In genomic region chr15:52114368-52115036, GRCm38 (mm10) we compare ENCODE assay signal across 25 mouse cellular contexts.
"Had no signal": no experiment of that assay in that cellular context is flagged by ENCODE, and none has a peak within 500 bp of the region (broad histone marks: within the 10 kb centered on the region; RNA-seq: fewer than 3 reads in every experiment).

No protein-coding gene starts in this region.

- H3K36me3 ChIP-seq: heart, embryonic 10.5 days; heart, embryonic 12.5 days; hindbrain, embryonic 10.5 days; hindbrain, embryonic 12.5 days; intestine, embryonic 15.5 days; limb, embryonic 10.5 days; limb, embryonic 12.5 days had no signal

- H3K27me3 ChIP-seq: heart, embryonic 12.5 days; hindbrain, embryonic 12.5 days; intestine, embryonic 15.5 days; limb, embryonic 12.5 days had no signal

- H3K4me1 ChIP-seq: heart, embryonic 10.5 days; heart, embryonic 12.5 days; hindbrain, embryonic 10.5 days; hindbrain, embryonic 12.5 days; intestine, embryonic 15.5 days; limb, embryonic 10.5 days had no signal

- H3K27ac ChIP-seq: gastrocnemius, adult 2 months; heart, embryonic 10.5 days; hindbrain, embryonic 10.5 days; hindbrain, embryonic 12.5 days; hindbrain, embryonic 14.5 days; intestine, embryonic 15.5 days; layer of hippocampus, adult 2 months; left cerebral cortex, adult 2 months; limb, embryonic 10.5 days; limb, embryonic 12.5 days; liver, embryonic 14.5 days had no signal

- H3K4me3 ChIP-seq: gastrocnemius, adult 2 months; heart, embryonic 10.5 days; heart, embryonic 12.5 days; hindbrain, embryonic 10.5 days; hindbrain, embryonic 12.5 days; intestine, embryonic 15.5 days; layer of hippocampus, adult 2 months; left cerebral cortex, adult 2 months; limb, embryonic 10.5 days; limb, embryonic 12.5 days had no signal

- ATAC-seq: hindbrain, embryonic 16.5 days; inflammation-experienced regulatory T-cells, adult 6 months; intestine, embryonic 15.5 days; intestine, postnatal 0 days had no signal

- H3K4me2 ChIP-seq: heart, embryonic 12.5 days; hindbrain, embryonic 12.5 days; hindbrain, embryonic 14.5 days; intestine, embryonic 15.5 days; limb, embryonic 12.5 days had no signal

- H3K9me3 ChIP-seq: heart, embryonic 10.5 days; heart, embryonic 12.5 days; hindbrain, embryonic 10.5 days; hindbrain, embryonic 12.5 days; intestine, embryonic 15.5 days; limb, embryonic 10.5 days; limb, embryonic 12.5 days had no signal

- H3K9ac ChIP-seq: heart, embryonic 12.5 days; hindbrain, embryonic 12.5 days; hindbrain, embryonic 14.5 days; intestine, embryonic 15.5 days; limb, embryonic 12.5 days; liver, embryonic 14.5 days had no signal

- DNase-seq: gastrocnemius, adult 2 months; gastrocnemius, postnatal 10 days; gastrocnemius, postnatal 25 days; heart, postnatal 10 days; heart, postnatal 4 days; kidney, adult 18-20 months; kidney, adult 8-10 months; kidney, postnatal 10 days; kidney, postnatal 25 days; kidney, postnatal 4 days; liver had no signal
